Mouse (Mus musculus): Measurements from ENCODE around the gene Pcdh10. TPM values are rescaled to one million over a fixed set of nuclear protein-coding genes. Genes with fewer than 3 reads are reported as not detected.
A peak's percentile ranks its signal among the peaks of the same experiment; 100 is the strongest.

The Pcdh10 gene
- polyA plus RNA-seq, 1 experiment from 2014 or later = 4.6 TPM

GRCm38 (mm10) chr3:45379972-45380761 lies 2.0 kb downstream of the Pcdh10 start:
- WGBS = under 1% methylated on average over 54 of the region's 55 CpGs
- Histone ChIP-seq H3K4me2 (replicated peaks; ENCODE audit: low read depth, low read length) (peak overlapping the region; percentile 96), H3K4me1 (replicated peaks; ENCODE audit: control insufficient read depth, insufficient read depth, low read length) (peaks cover 4% of the 10 kb centered on the region; the same call in 1 of the 2 replicates), H3K4me3 (ENCODE audit: low read depth, low read length) (peak overlapping the region; percentile 61), H3K27me3 (ENCODE audit: control insufficient read depth, insufficient read depth, low read length) (peaks cover 18% of the 10 kb centered on the region), H3K36me3 (ENCODE audit: control insufficient read depth, insufficient read depth, low read length) (no peaks in the 10 kb centered on the region), H3K9ac (ENCODE audit: low read depth, low read length) (peak overlapping the region; percentile 49), H3K27ac (ENCODE audit: low read depth, low read length) (no peak overlapping the region), H3K9me3 (ENCODE audit: control insufficient read depth, low read length) (no peaks in the 10 kb centered on the region)
- no peak for ATAC-seq (ENCODE audit: low FRiP score)
- peak; percentile 68 for DNase-seq (ENCODE audit: low spot score)

DNA sequence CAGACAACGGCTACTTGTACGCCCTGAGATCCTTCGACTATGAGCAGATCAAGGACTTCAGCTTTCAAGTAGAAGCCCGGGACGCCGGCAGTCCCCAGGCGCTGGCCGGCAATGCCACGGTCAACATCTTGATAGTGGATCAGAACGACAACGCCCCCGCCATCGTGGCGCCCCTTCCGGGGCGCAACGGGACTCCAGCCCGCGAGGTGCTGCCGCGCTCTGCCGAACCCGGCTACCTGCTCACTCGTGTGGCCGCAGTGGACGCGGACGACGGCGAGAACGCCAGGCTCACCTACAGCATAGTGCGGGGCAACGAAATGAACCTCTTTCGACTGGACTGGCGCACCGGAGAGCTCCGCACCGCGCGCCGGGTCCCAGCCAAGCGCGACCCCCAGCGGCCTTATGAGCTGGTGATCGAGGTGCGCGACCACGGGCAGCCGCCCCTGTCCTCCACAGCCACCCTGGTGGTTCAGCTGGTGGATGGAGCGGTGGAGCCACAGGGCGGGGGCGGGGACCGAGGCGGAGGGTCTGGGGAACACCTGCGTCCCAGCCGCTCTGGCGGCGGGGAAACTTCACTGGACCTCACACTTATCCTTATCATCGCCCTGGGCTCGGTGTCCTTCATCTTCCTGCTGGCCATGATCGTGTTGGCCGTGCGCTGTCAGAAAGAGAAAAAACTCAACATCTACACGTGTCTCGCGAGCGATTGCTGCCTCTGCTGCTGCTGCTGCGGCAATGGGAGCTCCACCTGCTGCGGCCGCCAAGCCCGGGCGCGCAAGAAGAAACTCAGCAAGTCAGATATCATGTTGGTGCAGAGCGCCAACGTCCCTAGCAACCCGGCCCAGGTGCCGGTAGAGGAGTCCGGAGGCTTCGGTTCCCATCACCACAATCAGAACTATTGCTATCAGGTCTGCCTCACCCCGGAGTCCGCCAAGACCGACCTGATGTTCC lies 2.9 kb downstream of the Pcdh10 start:
- Histone ChIP-seq H3K27me3 (ENCODE audit: control insufficient read depth, insufficient read depth, low read length) (peaks cover 18% of the 10 kb centered on the region), H3K36me3 (ENCODE audit: control insufficient read depth, insufficient read depth, low read length) (no peaks in the 10 kb centered on the region), H3K4me1 (replicated peaks; ENCODE audit: control insufficient read depth, insufficient read depth, low read length) (peaks cover 4% of the 10 kb centered on the region; the same call in 1 of the 2 replicates), H3K4me3 (ENCODE audit: low read depth, low read length) (peak overlapping the region; percentile 61), H3K4me2 (replicated peaks; ENCODE audit: low read depth, low read length) (peak overlapping the region; percentile 96), H3K9me3 (ENCODE audit: control insufficient read depth, low read length) (no peaks in the 10 kb centered on the region), H3K27ac (ENCODE audit: low read depth, low read length) (no peak overlapping the region), H3K9ac (ENCODE audit: low read depth, low read length) (peak overlapping the region; percentile 49)
- under 1% methylated on average over 80 of the region's 82 CpGs for WGBS
- DNase-seq (ENCODE audit: low spot score) (peak; percentile 66), ATAC-seq (ENCODE audit: low FRiP score) (peak; percentile 2)

DNA sequence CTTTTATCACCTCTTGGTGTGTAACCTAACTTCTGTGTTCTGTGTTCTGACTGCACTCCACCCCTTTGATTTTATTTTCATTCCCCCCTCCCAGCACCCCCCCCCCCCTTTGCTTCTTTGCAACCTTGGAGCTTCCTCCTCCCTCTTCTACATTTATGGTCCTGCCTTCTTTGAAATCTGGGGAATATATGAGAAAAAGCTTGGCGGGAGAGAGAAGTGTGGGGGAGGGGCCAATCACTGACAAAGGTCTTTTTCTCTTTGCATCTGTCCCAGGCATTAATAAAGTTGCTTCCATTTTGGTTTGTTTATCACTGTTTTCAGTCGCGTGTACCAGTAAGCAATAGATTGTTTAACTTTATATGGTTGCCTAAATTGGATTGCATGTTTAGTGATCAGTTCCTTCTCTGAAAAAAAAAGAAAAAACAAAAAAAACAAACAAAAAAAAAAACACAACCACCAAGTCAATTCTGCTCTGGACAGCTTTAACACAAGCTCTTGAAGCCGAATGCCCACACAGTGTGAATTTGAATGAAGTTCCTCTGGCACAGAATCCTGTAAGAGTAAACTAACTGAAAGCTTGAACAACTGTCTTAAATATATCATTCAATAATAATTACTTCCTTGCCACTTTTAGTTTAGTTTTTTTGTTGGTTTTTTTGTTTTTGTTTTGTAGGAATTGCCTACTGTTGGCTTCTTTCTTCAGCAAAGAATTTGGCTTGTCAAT lies 4.0 kb downstream of the Pcdh10 start:
- H3K4me1 ChIP-seq (replicated peaks; ENCODE audit: control insufficient read depth, insufficient read depth, low read length) = peaks cover 4% of the 10 kb centered on the region; the same call in 1 of the 2 replicates
- DNase-seq (ENCODE audit: low spot score) (peak; percentile 23), ATAC-seq (ENCODE audit: low FRiP score) (no peak)
- no peak overlapping the region for H3K27ac ChIP-seq (ENCODE audit: low read depth, low read length)
- H3K4me3 ChIP-seq (ENCODE audit: low read depth, low read length) = peak overlapping the region; percentile 61
- peak overlapping the region; percentile 96 for H3K4me2 ChIP-seq (replicated peaks; ENCODE audit: low read depth, low read length)
- H3K9ac ChIP-seq (ENCODE audit: low read depth, low read length) = no peak overlapping the region
- WGBS = 25% methylated on average over 4 of the region's 4 CpGs
- peaks cover 18% of the 10 kb centered on the region for H3K27me3 ChIP-seq (ENCODE audit: control insufficient read depth, insufficient read depth, low read length)
- no peaks in the 10 kb centered on the region for H3K9me3 ChIP-seq (ENCODE audit: control insufficient read depth, low read length)
- H3K36me3 ChIP-seq (ENCODE audit: control insufficient read depth, insufficient read depth, low read length) = no peaks in the 10 kb centered on the region

DNA sequence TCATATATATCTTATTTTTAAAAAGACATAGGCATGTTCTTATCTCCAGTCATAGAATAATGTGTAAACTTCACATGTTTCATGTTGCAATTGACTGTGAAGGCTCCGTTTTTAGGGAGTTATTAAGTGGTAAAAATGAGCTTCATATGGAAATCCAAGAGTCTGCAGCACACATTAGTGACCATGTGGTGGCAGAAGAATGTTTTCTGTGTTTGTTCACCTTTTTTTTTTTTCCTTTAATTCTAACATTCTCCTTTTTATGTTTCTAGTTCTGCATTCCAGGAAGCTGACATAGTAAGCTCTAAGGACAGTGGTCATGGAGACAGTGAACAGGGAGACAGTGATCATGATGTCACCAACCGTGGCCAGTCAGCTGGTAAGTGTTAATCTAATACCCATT lies 5.6 kb downstream of the Pcdh10 start:
- Histone ChIP-seq H3K9ac (ENCODE audit: low read depth, low read length) (no peak overlapping the region), H3K27me3 (ENCODE audit: control insufficient read depth, insufficient read depth, low read length) (peaks cover 18% of the 10 kb centered on the region), H3K9me3 (ENCODE audit: control insufficient read depth, low read length) (no peaks in the 10 kb centered on the region), H3K4me2 (replicated peaks; ENCODE audit: low read depth, low read length) (no peak overlapping the region), H3K27ac (ENCODE audit: low read depth, low read length) (no peak overlapping the region), H3K4me3 (ENCODE audit: low read depth, low read length) (no peak overlapping the region), H3K36me3 (ENCODE audit: control insufficient read depth, insufficient read depth, low read length) (no peaks in the 10 kb centered on the region), H3K4me1 (replicated peaks; ENCODE audit: control insufficient read depth, insufficient read depth, low read length) (peaks cover 4% of the 10 kb centered on the region; the same call in 1 of the 2 replicates)
- WGBS = 70% methylated on average over 2 of the region's 2 CpGs
- DNase-seq (ENCODE audit: low spot score) (no peak), ATAC-seq (ENCODE audit: low FRiP score) (no peak)

DNA sequence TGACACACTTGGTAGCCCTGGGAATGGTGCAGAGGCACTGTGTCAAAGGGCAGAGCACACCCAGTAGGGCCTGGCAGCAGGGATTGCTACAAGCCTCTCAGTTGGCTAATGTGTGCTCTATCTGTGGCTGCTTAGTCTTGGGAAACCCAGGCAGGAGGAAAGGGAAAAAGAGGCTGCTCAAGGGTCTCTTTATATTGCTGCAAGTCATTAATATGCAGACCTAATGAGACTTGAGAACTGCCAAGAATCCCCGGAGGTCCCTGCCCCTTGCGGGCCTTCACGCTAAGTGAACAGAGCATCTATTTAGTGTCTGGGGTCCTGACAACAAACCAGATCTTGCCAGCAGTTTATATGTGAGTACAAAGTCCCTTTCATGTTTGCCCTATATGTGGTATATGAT lies 6.8 kb downstream of the Pcdh10 start:
- no peak overlapping the region for H3K27ac ChIP-seq (ENCODE audit: low read depth, low read length)
- no peak overlapping the region for H3K9ac ChIP-seq (ENCODE audit: low read depth, low read length)
- 17% methylated on average over 3 of the region's 3 CpGs for WGBS
- peaks cover 4% of the 10 kb centered on the region; the same call in 1 of the 2 replicates for H3K4me1 ChIP-seq (replicated peaks; ENCODE audit: control insufficient read depth, insufficient read depth, low read length)
- no peaks in the 10 kb centered on the region for H3K36me3 ChIP-seq (ENCODE audit: control insufficient read depth, insufficient read depth, low read length)
- H3K4me2 ChIP-seq (replicated peaks; ENCODE audit: low read depth, low read length) = no peak overlapping the region
- H3K9me3 ChIP-seq (ENCODE audit: control insufficient read depth, low read length) = no peaks in the 10 kb centered on the region
- DNase-seq (ENCODE audit: low spot score) (no peak), ATAC-seq (ENCODE audit: low FRiP score) (peak; percentile 57)
- H3K27me3 ChIP-seq (ENCODE audit: control insufficient read depth, insufficient read depth, low read length) = peaks cover 14% of the 10 kb centered on the region
- no peak overlapping the region for H3K4me3 ChIP-seq (ENCODE audit: low read depth, low read length)

DNA sequence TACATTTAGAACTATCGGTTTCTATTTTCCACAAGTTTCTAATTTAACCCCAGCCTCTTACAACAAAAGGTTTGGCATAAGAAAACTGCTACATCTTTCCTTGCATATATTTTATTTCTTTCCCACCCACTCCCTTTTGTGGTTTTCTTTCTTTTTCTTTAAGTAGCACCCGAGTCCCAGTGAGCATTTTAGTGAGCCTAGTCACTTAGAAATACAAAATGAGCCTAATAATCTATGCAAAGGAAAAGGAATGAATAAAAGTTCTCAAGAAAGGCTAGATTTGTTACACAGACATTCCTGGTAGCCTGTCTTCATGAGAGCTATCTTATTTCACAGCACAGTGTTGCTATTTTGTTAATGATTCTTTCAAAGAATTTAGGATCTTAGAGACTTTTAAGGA lies 7.3 kb downstream of the Pcdh10 start:
- ATAC-seq (ENCODE audit: low FRiP score) (no peak), DNase-seq (ENCODE audit: low spot score) (no peak)
- Histone ChIP-seq H3K9ac (ENCODE audit: low read depth, low read length) (no peak overlapping the region), H3K36me3 (ENCODE audit: control insufficient read depth, insufficient read depth, low read length) (no peaks in the 10 kb centered on the region), H3K27me3 (ENCODE audit: control insufficient read depth, insufficient read depth, low read length) (peaks cover 10% of the 10 kb centered on the region), H3K4me1 (replicated peaks; ENCODE audit: control insufficient read depth, insufficient read depth, low read length) (no peaks in the 10 kb centered on the region), H3K9me3 (ENCODE audit: control insufficient read depth, low read length) (no peaks in the 10 kb centered on the region), H3K4me3 (ENCODE audit: low read depth, low read length) (no peak overlapping the region), H3K27ac (ENCODE audit: low read depth, low read length) (no peak overlapping the region), H3K4me2 (replicated peaks; ENCODE audit: low read depth, low read length) (no peak overlapping the region)
- whole genome bisulfite sequencing = 65% methylated on average over 2 of the region's 2 CpGs

- no peaks in the 10 kb centered on the region for H3K4me1 ChIP-seq (replicated peaks; ENCODE audit: control insufficient read depth, insufficient read depth, low read length)
- no peak for ATAC-seq (ENCODE audit: low FRiP score)
- H3K36me3 ChIP-seq (ENCODE audit: control insufficient read depth, insufficient read depth, low read length) = no peaks in the 10 kb centered on the region
- H3K9ac ChIP-seq (ENCODE audit: low read depth, low read length) = no peak overlapping the region
- H3K27me3 ChIP-seq (ENCODE audit: control insufficient read depth, insufficient read depth, low read length) = no peaks in the 10 kb centered on the region; the same call in 1 of the 2 replicates
- no peak overlapping the region for H3K4me3 ChIP-seq (ENCODE audit: low read depth, low read length)
- H3K27ac ChIP-seq (ENCODE audit: low read depth, low read length) = no peak overlapping the region
- no peak overlapping the region for H3K4me2 ChIP-seq (replicated peaks; ENCODE audit: low read depth, low read length)
- DNase-seq (ENCODE audit: low spot score) = no peak
- WGBS = 79% methylated on average over 2 of the region's 2 CpGs
- H3K9me3 ChIP-seq (ENCODE audit: control insufficient read depth, low read length) = no peaks in the 10 kb centered on the region
These were observed 8.3 kb downstream of the Pcdh10 start for GRCm38 (mm10) chr3:45386512-45386911.

- H3K9me3 ChIP-seq (ENCODE audit: control insufficient read depth, low read length) = no peaks in the 10 kb centered on the region
- H3K36me3 ChIP-seq (ENCODE audit: control insufficient read depth, insufficient read depth, low read length) = no peaks in the 10 kb centered on the region
- H3K4me1 ChIP-seq (replicated peaks; ENCODE audit: control insufficient read depth, insufficient read depth, low read length) = no peaks in the 10 kb centered on the region
- H3K27me3 ChIP-seq (ENCODE audit: control insufficient read depth, insufficient read depth, low read length) = no peaks in the 10 kb centered on the region
- H3K4me3 ChIP-seq (ENCODE audit: low read depth, low read length) = no peak overlapping the region
- H3K9ac ChIP-seq (ENCODE audit: low read depth, low read length) = no peak overlapping the region
- no peak for ATAC-seq (ENCODE audit: low FRiP score)
- no peak overlapping the region for H3K4me2 ChIP-seq (replicated peaks; ENCODE audit: low read depth, low read length)
- 88% methylated on average over 4 of the region's 4 CpGs for WGBS
- no peak overlapping the region for H3K27ac ChIP-seq (ENCODE audit: low read depth, low read length)
- DNase-seq (ENCODE audit: low spot score) = no peak
These were observed 18.9 kb downstream of the Pcdh10 start for GRCm38 (mm10) chr3:45397101-45397500.

All from hindbrain, embryonic 11.5 days (tissue).